Mouse (Mus musculus) spleen, postnatal 36 days (tissue): Measurements from ENCODE around the gene Lrat.

Experiments
- DNase-seq, 2 experiments: peaks; one replicate each; pipeline ENCODE4 v3.0.0; 2022; ENCODE audit warnings: low spot score in 2 of 2, mixed read lengths in 1 of 2

The Lrat gene

DNA sequence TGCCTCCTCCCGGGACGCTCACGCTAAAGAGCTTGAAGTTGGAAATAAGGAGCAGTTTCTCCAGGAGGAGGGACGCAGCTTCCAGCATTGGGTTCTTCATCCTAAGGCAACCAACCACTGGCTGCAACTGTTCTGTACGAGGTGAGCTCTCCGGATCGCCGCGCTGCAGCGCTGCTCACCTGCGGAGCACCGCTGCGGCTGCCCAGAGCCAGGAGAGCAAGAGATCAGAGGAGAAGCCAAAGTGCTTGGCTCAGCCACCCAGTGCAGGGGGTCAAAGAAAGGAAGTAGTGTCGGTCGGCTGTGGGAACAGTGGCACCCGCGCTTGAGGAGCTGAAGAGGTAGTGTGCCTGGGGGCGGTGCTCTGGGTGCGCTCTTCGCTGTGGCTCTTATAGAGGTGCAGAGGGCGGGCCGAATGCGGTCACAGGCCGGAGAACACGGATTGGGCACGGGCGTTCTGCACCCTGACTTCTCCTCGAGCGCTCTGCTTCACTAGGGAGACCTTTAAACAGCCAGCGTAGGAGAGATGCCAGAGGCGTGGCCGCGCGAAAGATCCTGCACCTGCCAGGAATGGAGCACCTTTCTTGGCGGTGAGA is at the start of gene Lrat:
Lrat (minus strand) TSS at position 361 of the 593 bp plus-strand sequence.
- no peak for DNase-seq

GRCm38 (mm10) chr3:82952173-82952962 is 48.6 kb upstream of the Lrat start:
- no peak for DNase-seq

DNA sequence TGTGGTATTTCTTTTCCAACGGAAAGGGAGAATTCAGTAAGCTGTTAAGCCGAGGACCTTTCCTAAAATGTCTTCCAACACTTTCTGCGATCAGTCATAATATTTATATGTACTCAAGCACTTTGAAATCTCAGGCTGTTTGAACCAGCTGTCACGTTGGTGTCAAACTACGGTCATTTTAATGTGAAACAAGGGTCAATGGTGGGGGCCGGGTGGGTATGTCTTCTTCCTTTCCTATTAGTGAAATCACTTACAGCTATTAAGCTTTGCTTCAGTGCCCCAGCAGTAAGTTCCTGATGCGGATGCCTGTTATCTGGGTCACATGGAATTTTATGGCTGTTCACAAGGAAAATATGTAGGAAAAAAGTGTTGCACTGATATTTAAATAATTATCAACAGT is 46.9 kb upstream of the Lrat start:
- DNase-seq: no peak

- DNase-seq: no peak
Measured at GRCm38 (mm10) chr3:82950208-82950607, 46.4 kb upstream of the Lrat start.

GRCm38 (mm10) chr3:82946375-82947107 is 42.8 kb upstream of the Lrat start:
- no peak for DNase-seq

- DNase-seq: no peak
Measured at GRCm38 (mm10) chr3:82927917-82928316, 24.1 kb upstream of the Lrat start.

DNA sequence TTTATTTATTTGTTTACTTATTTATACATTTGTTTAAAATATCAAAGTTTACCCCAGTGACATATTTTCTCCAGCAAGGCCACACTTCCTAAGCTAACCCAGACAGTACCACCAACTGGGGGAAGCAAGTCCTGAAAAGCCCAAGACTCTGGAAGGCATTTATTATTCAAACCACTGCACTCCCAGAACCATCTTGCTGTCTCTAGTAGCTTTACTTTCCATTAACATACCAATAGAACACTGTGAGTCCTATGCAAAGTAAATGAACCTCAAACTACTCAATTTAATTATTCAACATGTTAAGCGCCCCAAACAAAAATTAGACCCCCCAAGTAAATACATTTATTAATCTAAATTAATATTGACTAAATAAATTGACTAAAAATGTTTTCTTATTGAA is 11.9 kb upstream of the Lrat start:
- no peak for DNase-seq

DNA sequence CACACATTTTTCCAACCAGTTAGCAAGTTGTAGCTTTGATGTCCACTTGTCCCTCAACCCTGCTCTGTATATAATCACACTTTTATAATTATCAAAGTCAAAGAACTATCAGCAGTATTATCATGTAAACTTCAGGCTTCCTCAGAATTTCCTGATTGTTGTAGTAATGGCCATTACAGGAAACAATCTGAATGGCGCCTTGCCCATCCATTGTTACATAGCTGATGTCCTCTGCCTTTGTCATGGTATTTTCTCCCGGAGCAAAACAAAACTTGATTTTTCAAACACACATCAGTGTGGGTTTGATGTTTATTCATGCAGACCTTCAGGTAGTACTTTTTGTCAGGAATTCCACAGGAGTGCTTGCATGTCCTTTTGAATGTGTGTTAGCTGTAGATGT is 4.9 kb upstream of the Lrat start:
- no peak for DNase-seq

DNA sequence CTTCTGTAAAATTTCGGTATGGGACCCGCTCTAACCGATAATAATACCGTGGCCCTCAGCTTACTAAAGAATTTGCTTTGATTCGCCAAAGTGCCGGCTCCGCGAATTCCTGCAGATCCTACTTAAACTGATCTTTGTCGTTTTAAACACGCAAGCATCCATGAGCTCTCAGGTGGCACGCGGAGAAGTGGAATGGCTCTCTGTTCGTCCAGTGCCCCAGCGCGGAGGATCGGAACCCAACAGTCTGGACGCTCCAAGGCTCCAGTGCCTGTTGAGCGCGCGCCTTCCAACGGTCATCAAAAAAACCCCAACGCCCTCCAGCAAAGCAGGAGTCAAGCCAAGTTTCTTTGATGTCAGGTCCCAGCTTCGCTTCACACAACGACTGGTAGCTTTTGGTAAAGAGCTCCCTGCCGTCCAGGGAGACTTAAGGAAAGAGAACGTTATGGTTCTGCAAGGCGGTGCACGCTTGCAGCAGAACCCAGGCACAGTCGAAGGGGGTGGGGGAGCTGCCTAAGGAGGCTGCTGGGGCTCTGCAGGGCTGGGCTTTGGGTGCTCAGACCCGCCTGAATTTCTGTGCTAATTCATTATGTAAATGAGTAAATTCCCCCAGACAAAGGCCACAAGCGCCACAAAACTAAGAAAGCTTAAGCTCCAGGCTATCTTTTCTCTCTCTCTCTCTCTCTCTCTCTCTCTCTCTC is 587 bp upstream of the Lrat start:
- no peak for DNase-seq

DNA sequence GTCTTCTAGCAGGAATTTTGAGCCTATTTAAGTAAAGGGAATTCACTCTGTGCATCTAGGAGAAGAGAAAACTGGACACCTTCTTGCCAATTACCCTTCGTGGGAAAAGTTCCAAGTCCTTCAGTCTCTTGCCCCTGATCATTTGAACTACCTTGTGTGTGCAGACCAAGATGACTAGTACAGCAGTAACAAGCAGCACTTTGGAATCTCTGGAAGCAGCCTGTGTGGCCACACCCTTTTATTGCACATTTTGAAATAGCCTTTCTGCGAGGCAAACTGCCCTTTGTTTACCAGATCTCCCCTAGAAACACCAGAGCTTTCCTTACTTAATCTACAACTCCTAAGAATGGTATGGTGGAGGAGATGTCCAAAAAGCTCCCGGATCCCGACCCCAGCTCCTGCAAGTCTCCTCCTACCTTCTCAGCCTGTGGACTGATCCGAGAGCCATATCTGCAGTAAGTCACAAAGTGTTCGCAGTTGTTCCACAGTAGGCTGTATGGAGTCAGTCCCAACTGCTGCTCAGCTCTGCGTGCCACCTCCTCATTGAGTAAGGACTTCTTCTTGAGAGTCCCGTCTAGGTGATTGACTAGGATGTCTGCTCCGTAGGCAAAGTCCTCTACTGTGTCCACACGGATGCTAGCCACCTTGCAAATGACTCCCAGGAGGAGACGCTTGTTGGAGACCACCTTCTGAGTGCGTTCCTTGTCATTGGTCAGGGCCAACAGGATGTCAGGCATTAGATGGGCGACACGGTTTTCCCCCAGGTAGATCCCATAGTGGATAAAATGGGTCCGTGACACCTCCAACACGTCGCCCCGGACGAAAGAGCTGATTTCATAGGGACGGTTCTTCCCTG is 788 bp downstream of the Lrat start:
- DNase-seq: no peak

GRCm38 (mm10) chr3:82888842-82889241 is 14.9 kb downstream of the Lrat start:
- DNase-seq: no peak

GRCm38 (mm10) chr3:82877258-82877657 is 26.5 kb downstream of the Lrat start:
- DNase-seq: no peak

DNA sequence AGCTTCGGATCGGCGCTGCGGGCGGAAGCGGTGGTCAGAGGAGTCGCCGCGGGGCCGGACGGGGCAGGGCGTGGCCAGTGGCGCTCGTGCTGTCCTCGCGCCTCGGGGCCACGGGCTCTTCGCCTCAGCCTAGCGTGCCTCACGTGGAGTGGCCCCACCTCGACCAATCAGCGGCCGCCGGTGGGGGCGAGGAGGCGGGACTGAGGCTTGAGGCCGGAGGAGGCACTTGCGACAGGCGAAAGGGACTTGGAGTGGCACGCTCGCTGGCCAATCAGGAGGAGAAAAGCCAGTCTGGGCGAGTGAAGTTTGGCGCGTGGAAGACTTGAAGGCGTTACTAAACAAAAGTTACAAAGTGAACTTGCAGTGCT is 27.4 kb downstream of the Lrat start, which contains the start of gene Rbm46:
Rbm46 (minus strand) TSS at position 112 of the 368 bp plus-strand sequence.
- peak in 1 of 2 experiments; percentile 8 for DNase-seq

DNA sequence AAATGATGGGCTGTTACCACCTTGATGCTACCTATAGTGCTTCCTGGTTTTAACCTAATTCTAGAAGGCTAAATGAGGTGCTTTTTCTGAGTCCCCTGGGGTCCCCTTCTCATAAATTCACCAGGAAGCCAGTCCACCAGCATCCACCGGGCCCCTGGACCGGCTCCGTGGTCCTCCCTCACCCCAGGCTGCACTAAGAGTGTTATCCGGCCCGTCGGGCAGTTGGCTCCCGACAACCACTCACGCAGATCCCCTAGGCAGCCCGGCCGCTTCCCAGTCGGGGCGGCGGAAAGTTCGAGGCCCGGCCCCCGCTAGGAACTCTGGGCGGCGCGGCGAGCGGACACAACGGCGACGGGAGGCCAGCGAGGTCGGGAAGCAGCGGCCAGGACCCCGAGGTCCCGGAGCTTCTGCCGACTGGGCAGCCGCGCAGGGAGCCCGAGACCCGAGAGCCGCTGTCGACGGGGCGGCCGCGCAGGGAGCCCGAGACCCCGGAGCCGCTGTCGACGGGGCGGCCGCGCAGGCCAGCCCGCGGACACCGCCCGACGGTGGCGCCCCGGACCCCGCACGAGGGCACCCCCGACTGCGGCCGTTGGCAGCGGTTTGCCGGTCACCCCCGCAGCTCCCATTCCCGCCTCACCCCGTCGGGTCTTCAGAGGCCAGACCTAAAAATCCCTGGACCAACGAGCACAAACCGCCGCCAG is 28.0 kb downstream of the Lrat start:
- DNase-seq: no peak

- no peak for DNase-seq
Measured at GRCm38 (mm10) chr3:82857414-82858077, 46.2 kb downstream of the Lrat start.
